Comparison of ENCODE assay signal across 9 mouse cellular contexts in genomic region chr5:139423026-139423865, GRCm38 (mm10). TPM values are rescaled to one million over a fixed set of nuclear protein-coding genes. Genes with fewer than 3 reads are reported as not detected.
DNase-seq lines count a peak whose midpoint lies in the region; ATAC-seq and TF ChIP-seq lines count a peak whose summit lies in the region.
"Had no signal": no experiment of that assay in that cellular context is flagged by ENCODE, and none has a peak within 500 bp of the region (broad histone marks: within the 10 kb centered on the region; RNA-seq: fewer than 3 reads in every experiment).

Gper1 (plus strand) TSS chr5:139423151.

- peak; percentile 19 for TF ChIP-seq CTCF in lung, postnatal 0 days (IDR thresholded peaks at IDR 0.05)

- H3K27ac ChIP-seq in hindbrain, embryonic 10.5 days = peak within 1 kb of the TSS; percentile 62; the same call in 1 of the 2 replicates
- no peak within 1 kb of the TSS for H3K27ac ChIP-seq in lung, postnatal 0 days (ENCODE audit: low read length)

- WGBS in hindbrain, embryonic 10.5 days = 66% methylated on average over 21 of the region's 21 CpGs
- 34% methylated on average over 21 of the region's 21 CpGs for WGBS in lung, postnatal 0 days

- peak; percentile 59 for DNase-seq in cerebellum, adult 11 months
- DNase-seq in testis, postnatal 10 days (ENCODE audit: low spot score) = peak; percentile 74
- DNase-seq in testis, postnatal 14 days (ENCODE audit: low spot score) = no peak
- DNase-seq in hindbrain, embryonic 10.5 days (ENCODE audit: low spot score) = no peak
- DNase-seq in lung, postnatal 0 days (ENCODE audit: low spot score) = peak; percentile 69
- no peak for DNase-seq in liver

- ATAC-seq in cerebellum, adult (ENCODE audit: insufficient number of reproducible peaks, low FRiP score, low TSS enrichment) = no peak
- ATAC-seq in lung, postnatal 0 days = 0 out of 2 replicates have a peak, but pooled peaks have one; percentile 36
- ATAC-seq in megakaryocyte-erythroid progenitor cell, adult 5-6 weeks (replicated peaks; ENCODE audit: low FRiP score, low TSS enrichment, poor library complexity, severe bottlenecking) = no peak

- no peak within 1 kb of the TSS for H3K4me3 ChIP-seq in hindbrain, embryonic 10.5 days
- no peak within 1 kb of the TSS for H3K4me3 ChIP-seq in lung, postnatal 0 days (ENCODE audit: low read depth, low read length)

- 0 out of 2 replicates have a peak, but pooled peaks cover 6% of the 10 kb centered on the region for H3K36me3 ChIP-seq in hindbrain, embryonic 10.5 days
- no peaks in the 10 kb centered on the region for H3K36me3 ChIP-seq in lung, postnatal 0 days (ENCODE audit: insufficient read depth, low read length)

- H3K9me3 ChIP-seq in hindbrain, embryonic 10.5 days = no peaks in the 10 kb centered on the region
- H3K9me3 ChIP-seq in lung, postnatal 0 days (ENCODE audit: low read length) = no peaks in the 10 kb centered on the region
- H3K9me3 ChIP-seq: megakaryocyte, embryonic 14.5 days had no signal

- peak within 1 kb of the TSS; percentile 32; the same call in 1 of the 2 replicates for H3K4me2 ChIP-seq in lung, postnatal 0 days (replicated peaks; ENCODE audit: low read depth, low read length)

- TF ChIP-seq EP300 in lung, postnatal 0 days (IDR thresholded peaks at IDR 0.05) = no peak

- no peak within 1 kb of the TSS for H3K9ac ChIP-seq in lung, postnatal 0 days (replicated peaks; ENCODE audit: low read depth)

- H3K4me1 ChIP-seq in hindbrain, embryonic 10.5 days (replicated peaks) = peaks cover 36% of the 10 kb centered on the region
- H3K4me1 ChIP-seq in lung, postnatal 0 days (ENCODE audit: insufficient read depth, low read depth, low read length) = peaks cover 5% of the 10 kb centered on the region; the same call in 1 of the 2 replicates

- H3K27me3 ChIP-seq in hindbrain, embryonic 10.5 days (ENCODE audit: insufficient read depth, poor library complexity, severe bottlenecking) = no peaks in the 10 kb centered on the region
- no peaks in the 10 kb centered on the region for H3K27me3 ChIP-seq in lung, postnatal 0 days (replicated peaks; ENCODE audit: insufficient read depth, low read length)
- H3K27me3 ChIP-seq: megakaryocyte, embryonic 14.5 days had no signal

RNA-seq across cellular contexts. Expression of gene Gper1, which starts in this region (rescaled TPM):
- polyA plus RNA-seq in hindbrain, embryonic 10.5 days (2016; fragmentation: Nextera tagmentation; extraction: Ambion mirVana) = 0.40 and 0.76 TPM in 2 replicates
- 7.1 and 7.2 TPM in 2 replicates for polyA plus RNA-seq in lung, postnatal 0 days (2015; fragmentation: Nextera tagmentation; extraction: Ambion mirVana)
- total RNA-seq in megakaryocyte-erythroid progenitor cell, adult 5-6 weeks (2014; fragmentation: Nextera tagmentation) = not detected in 2 replicates
- total RNA-seq in megakaryocyte-erythroid progenitor cell, adult 5-6 weeks (2017) = not detected in 2 replicates

Comparison
In these comparisons a context has a peak if more than half of its experiments do, and no peak if none do; other contexts are left out.
1. DNase-seq: peak in cerebellum, adult 11 months (single experiment), testis, postnatal 10 days (single experiment) and lung, postnatal 0 days (single experiment); none in testis, postnatal 14 days (single experiment), hindbrain, embryonic 10.5 days (single experiment) and liver (single experiment).